Mouse (Mus musculus): Measurements from ENCODE around the gene Chst11. TPM values are rescaled to one million over a fixed set of nuclear protein-coding genes. Genes with fewer than 3 reads are reported as not detected.

Gene Chst11
- total and polyA plus RNA-seq, 3 experiments, result 3.1 to 4.5 (median 3.2) TPM

DNA sequence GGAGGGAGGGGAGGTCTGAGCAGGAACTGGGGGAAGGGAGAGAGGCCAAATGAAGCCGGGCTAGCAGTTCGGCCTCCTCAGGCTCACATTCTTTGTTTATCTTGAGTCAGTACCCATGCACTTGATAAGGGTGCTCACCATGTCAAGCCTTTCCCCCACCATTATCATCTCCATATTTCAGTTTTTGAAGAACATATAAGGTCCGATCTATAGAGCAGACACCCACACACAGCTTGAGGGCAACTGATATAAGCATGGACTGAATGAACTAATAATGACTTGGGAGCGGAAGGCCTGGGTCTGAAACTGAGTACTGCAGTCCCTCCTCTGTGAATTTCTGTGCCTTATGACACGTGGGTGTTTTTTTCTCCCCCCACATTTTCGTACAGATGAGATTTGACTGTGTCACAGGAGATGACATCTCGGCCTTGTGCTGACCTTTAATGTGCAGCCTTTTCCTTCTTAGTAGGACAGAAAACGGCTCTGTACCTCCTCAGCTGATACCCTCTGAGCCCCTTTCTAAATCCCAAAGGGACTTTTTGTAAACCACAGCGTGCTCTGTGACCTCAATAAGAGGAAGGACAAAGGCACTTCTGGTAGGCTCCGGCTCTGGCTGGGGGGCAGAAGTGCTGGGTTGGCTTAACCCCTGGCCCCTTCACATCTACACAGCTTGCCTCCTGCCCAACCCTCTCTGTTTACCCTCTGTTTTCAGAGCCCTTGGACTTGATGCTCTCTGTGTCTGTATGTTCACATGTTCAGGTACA lies 6.6 kb downstream of the Chst11 start:
- TF ChIP-seq CTCF (IDR thresholded peaks at IDR 0.05) (no peak), EP300 (IDR thresholded peaks at IDR 0.05; ENCODE audit: insufficient read depth, low read depth, low read length) (no peak), POLR2A (IDR thresholded peaks at IDR 0.05; ENCODE audit: insufficient read depth, low read depth, low read length) (no peak)
- H3K27me3 ChIP-seq (ENCODE audit: control insufficient read depth, insufficient read depth, low read length), result no peaks in the 10 kb centered on the region
- H3K79me2 ChIP-seq (replicated peaks; ENCODE audit: control insufficient read depth, insufficient read depth, low read length), result no peaks in the 10 kb centered on the region
- no peaks in the 10 kb centered on the region; the same call in 1 of the 2 replicates for H3K36me3 ChIP-seq (ENCODE audit: control insufficient read depth, insufficient read depth, low read length)
- peaks cover 2% of the 10 kb centered on the region; the same call in 1 of the 2 replicates for H3K4me1 ChIP-seq (ENCODE audit: control insufficient read depth, insufficient read depth, low read length)
- no peak overlapping the region for H3K9ac ChIP-seq (ENCODE audit: low read depth, low read length)
- peak overlapping the region; percentile 73 for H3K27ac ChIP-seq
- 56% methylated on average over 10 of the region's 10 CpGs for WGBS
- no peak for DNase-seq
- no peak overlapping the region for H3K4me3 ChIP-seq
- intact Hi-C loops (cut with DNase I), result loop anchor here (2.0 kb wide), 1 partner anchor 51 kb away; no protein-coding TSS in a partner anchor

- H3K4me3 ChIP-seq, result no peak overlapping the region
- WGBS, result 94% methylated on average over 7 of the region's 7 CpGs
- peaks cover 2% of the 10 kb centered on the region; the same call in 1 of the 2 replicates for H3K4me1 ChIP-seq (ENCODE audit: control insufficient read depth, insufficient read depth, low read length)
- no peaks in the 10 kb centered on the region for H3K36me3 ChIP-seq (ENCODE audit: control insufficient read depth, insufficient read depth, low read length)
- no peak for DNase-seq
- TF ChIP-seq CTCF (IDR thresholded peaks at IDR 0.05) (no peak), EP300 (IDR thresholded peaks at IDR 0.05; ENCODE audit: insufficient read depth, low read depth, low read length) (no peak), POLR2A (IDR thresholded peaks at IDR 0.05; ENCODE audit: insufficient read depth, low read depth, low read length) (no peak)
- H3K9ac ChIP-seq (ENCODE audit: low read depth, low read length), result no peak overlapping the region
- no peaks in the 10 kb centered on the region for H3K27me3 ChIP-seq (ENCODE audit: control insufficient read depth, insufficient read depth, low read length)
- intact Hi-C loops (cut with DNase I), result no loop called here
- no peaks in the 10 kb centered on the region for H3K79me2 ChIP-seq (replicated peaks; ENCODE audit: control insufficient read depth, insufficient read depth, low read length)
- no peak overlapping the region for H3K27ac ChIP-seq
Observed at GRCm38 (mm10) chr10:82994284-82994683, 9.0 kb downstream of the Chst11 start.

- no peak for DNase-seq
- no peak for TF ChIP-seq EP300 (IDR thresholded peaks at IDR 0.05; ENCODE audit: insufficient read depth, low read depth, low read length)
- TF ChIP-seq POLR2A (IDR thresholded peaks at IDR 0.05; ENCODE audit: insufficient read depth, low read depth, low read length), result no peak
- no peak for TF ChIP-seq CTCF (IDR thresholded peaks at IDR 0.05)
- H3K4me1 ChIP-seq (ENCODE audit: control insufficient read depth, insufficient read depth, low read length), result peaks cover 2% of the 10 kb centered on the region; the same call in 1 of the 2 replicates
- no peak overlapping the region for H3K27ac ChIP-seq
- no peak overlapping the region for H3K4me3 ChIP-seq
- no peaks in the 10 kb centered on the region for H3K79me2 ChIP-seq (replicated peaks; ENCODE audit: control insufficient read depth, insufficient read depth, low read length)
- WGBS, result 83% methylated on average over 6 of the region's 6 CpGs
- no peak overlapping the region for H3K9ac ChIP-seq (ENCODE audit: low read depth, low read length)
- H3K36me3 ChIP-seq (ENCODE audit: control insufficient read depth, insufficient read depth, low read length), result no peaks in the 10 kb centered on the region
- intact Hi-C loops (cut with DNase I), result no loop called here
- no peaks in the 10 kb centered on the region for H3K27me3 ChIP-seq (ENCODE audit: control insufficient read depth, insufficient read depth, low read length)
Observed at GRCm38 (mm10) chr10:82997460-82997859, 12.2 kb downstream of the Chst11 start.

- Histone ChIP-seq H3K27ac (no peak overlapping the region), H3K4me1 (ENCODE audit: control insufficient read depth, insufficient read depth, low read length) (peaks cover 11% of the 10 kb centered on the region), H3K27me3 (ENCODE audit: control insufficient read depth, insufficient read depth, low read length) (no peaks in the 10 kb centered on the region), H3K9ac (ENCODE audit: low read depth, low read length) (no peak overlapping the region), H3K36me3 (ENCODE audit: control insufficient read depth, insufficient read depth, low read length) (no peaks in the 10 kb centered on the region), H3K4me3 (no peak overlapping the region), H3K79me2 (replicated peaks; ENCODE audit: control insufficient read depth, insufficient read depth, low read length) (no peaks in the 10 kb centered on the region)
- intact Hi-C loops (cut with DNase I), result no loop called here
- 84% methylated on average over 5 of the region's 5 CpGs for WGBS
- no peak for DNase-seq
- TF ChIP-seq EP300 (IDR thresholded peaks at IDR 0.05; ENCODE audit: insufficient read depth, low read depth, low read length), result no peak
- TF ChIP-seq POLR2A (IDR thresholded peaks at IDR 0.05; ENCODE audit: insufficient read depth, low read depth, low read length), result no peak
- no peak for TF ChIP-seq CTCF (IDR thresholded peaks at IDR 0.05)
Observed at GRCm38 (mm10) chr10:83000169-83000568, 14.9 kb downstream of the Chst11 start.

GRCm38 (mm10) chr10:83000721-83001120 lies 15.4 kb downstream of the Chst11 start:
- Histone ChIP-seq H3K36me3 (ENCODE audit: control insufficient read depth, insufficient read depth, low read length) (no peaks in the 10 kb centered on the region), H3K4me1 (ENCODE audit: control insufficient read depth, insufficient read depth, low read length) (peaks cover 16% of the 10 kb centered on the region), H3K4me3 (no peak overlapping the region), H3K27ac (no peak overlapping the region), H3K9ac (ENCODE audit: low read depth, low read length) (no peak overlapping the region), H3K79me2 (replicated peaks; ENCODE audit: control insufficient read depth, insufficient read depth, low read length) (no peaks in the 10 kb centered on the region), H3K27me3 (ENCODE audit: control insufficient read depth, insufficient read depth, low read length) (no peaks in the 10 kb centered on the region)
- intact Hi-C loops (cut with DNase I), result no loop called here
- no peak for TF ChIP-seq EP300 (IDR thresholded peaks at IDR 0.05; ENCODE audit: insufficient read depth, low read depth, low read length)
- TF ChIP-seq POLR2A (IDR thresholded peaks at IDR 0.05; ENCODE audit: insufficient read depth, low read depth, low read length), result no peak
- TF ChIP-seq CTCF (IDR thresholded peaks at IDR 0.05), result no peak
- WGBS, result 100% methylated on average over 2 of the region's 2 CpGs
- DNase-seq, result no peak

- 59% methylated on average over 7 of the region's 7 CpGs for WGBS
- Histone ChIP-seq H3K79me2 (replicated peaks; ENCODE audit: control insufficient read depth, insufficient read depth, low read length) (no peaks in the 10 kb centered on the region), H3K9ac (ENCODE audit: low read depth, low read length) (no peak overlapping the region), H3K36me3 (ENCODE audit: control insufficient read depth, insufficient read depth, low read length) (no peaks in the 10 kb centered on the region), H3K27ac (no peak overlapping the region; the same call in 1 of the 2 replicates), H3K27me3 (ENCODE audit: control insufficient read depth, insufficient read depth, low read length) (no peaks in the 10 kb centered on the region), H3K4me3 (no peak overlapping the region), H3K4me1 (ENCODE audit: control insufficient read depth, insufficient read depth, low read length) (peaks cover 21% of the 10 kb centered on the region)
- TF ChIP-seq CTCF (IDR thresholded peaks at IDR 0.05) (no peak), EP300 (IDR thresholded peaks at IDR 0.05; ENCODE audit: insufficient read depth, low read depth, low read length) (no peak), POLR2A (IDR thresholded peaks at IDR 0.05; ENCODE audit: insufficient read depth, low read depth, low read length) (no peak)
- DNase-seq, result no peak
- intact Hi-C loops (cut with DNase I), result loop anchor here (2.0 kb wide), 1 partner anchor 17 kb away; no protein-coding TSS in a partner anchor
Observed at GRCm38 (mm10) chr10:83003899-83004298, 18.6 kb downstream of the Chst11 start.
